Mouse (Mus musculus) CD8-positive naive resting alpha-beta T cell, adult 2 months (primary cell): Measurements from ENCODE around the gene Scn4a.
"Not testable (repeated sequence)": the region's sequence is repeated elsewhere in the genome, so short reads cannot be mapped to it uniquely, and the experiment has no call there.

Experiments used
- DNase-seq, 2 experiments: peaks; one replicate each; pipeline ENCODE4 v3.0.0; 2022; ENCODE audit warnings: low read depth in 2 of 2, low spot score in 2 of 2

Scn4a gene

GRCm38 (mm10) chr11:106353188-106353587 is at the start of gene Scn4a:
Gene Scn4a (minus strand): TSS chr11:106353288.
- no peak for DNase-seq

GRCm38 (mm10) chr11:106398481-106398880 is 45.4 kb upstream of the Scn4a start:
- DNase-seq: no peak

GRCm38 (mm10) chr11:106397656-106398055 is 44.6 kb upstream of the Scn4a start:
- no peak for DNase-seq

GRCm38 (mm10) chr11:106394055-106394454 is 41.0 kb upstream of the Scn4a start:
- DNase-seq: not testable (repeated sequence)

- DNase-seq: no peak
Observed at GRCm38 (mm10) chr11:106393331-106393616, 40.2 kb upstream of the Scn4a start.

GRCm38 (mm10) chr11:106392597-106393330 is 39.7 kb upstream of the Scn4a start:
- no peak for DNase-seq

- DNase-seq: peak; percentile 52 to 73
Observed at GRCm38 (mm10) chr11:106391546-106392188, 38.6 kb upstream of the Scn4a start.

- DNase-seq: no peak
Observed at GRCm38 (mm10) chr11:106390757-106391156, 37.7 kb upstream of the Scn4a start.

- no peak for DNase-seq
Observed at GRCm38 (mm10) chr11:106389611-106390010, 36.5 kb upstream of the Scn4a start.

GRCm38 (mm10) chr11:106387791-106388216 is 34.7 kb upstream of the Scn4a start, which contains the start of gene Icam2:
Gene Icam2 (minus strand): TSS chr11:106388075.
- peak; percentile 71 to 85 for DNase-seq

GRCm38 (mm10) chr11:106387020-106387419 is 33.9 kb upstream of the Scn4a start:
- peak; percentile 8 to 25 for DNase-seq

GRCm38 (mm10) chr11:106386409-106386808 is 33.3 kb upstream of the Scn4a start:
- no peak for DNase-seq

GRCm38 (mm10) chr11:106383051-106383790 is 30.1 kb upstream of the Scn4a start:
- DNase-seq: no peak

GRCm38 (mm10) chr11:106382424-106382823 is 29.3 kb upstream of the Scn4a start:
- no peak for DNase-seq

- no peak for DNase-seq
Observed at GRCm38 (mm10) chr11:106381883-106382282, 28.8 kb upstream of the Scn4a start.

- no peak for DNase-seq
Observed at GRCm38 (mm10) chr11:106381011-106381410, 27.9 kb upstream of the Scn4a start.

- DNase-seq: no peak
Observed at GRCm38 (mm10) chr11:106374979-106375378, 21.9 kb upstream of the Scn4a start.

GRCm38 (mm10) chr11:106374559-106374958 is 21.5 kb upstream of the Scn4a start:
- no peak for DNase-seq

- no peak for DNase-seq
Observed at GRCm38 (mm10) chr11:106373998-106374397, 20.9 kb upstream of the Scn4a start.

- DNase-seq: peak; percentile 66 to 76
Observed at GRCm38 (mm10) chr11:106366316-106366715, 13.2 kb upstream of the Scn4a start.

- no peak for DNase-seq
Observed at GRCm38 (mm10) chr11:106365366-106365765, 12.3 kb upstream of the Scn4a start, which contains the start of gene Prr29. Gene Prr29 (plus strand): TSS chr11:106365472.

GRCm38 (mm10) chr11:106364712-106365111 is 11.6 kb upstream of the Scn4a start:
- no peak for DNase-seq
